Mouse (Mus musculus) lung, adult 2 months (tissue): Measurements from ENCODE around the gene Ppa2. TPM values are rescaled to one million over a fixed set of nuclear protein-coding genes. Genes with fewer than 3 reads are reported as not detected.

Experiments used
- DNase-seq: peaks from one replicate; pipeline ENCODE4 v3.0.0; 2022
- H3K4me1 ChIP-seq: fragments of 200-500 bp; 2 replicates; pipeline ENCODE4 v1.6.1; 2011; ENCODE audit warnings: low read length; ENCODE audit not compliant: control insufficient read depth, insufficient read depth
- H3K4me3 ChIP-seq: fragments of 200-500 bp; replicated peaks from 2 replicates; pipeline ENCODE3; 2011; ENCODE audit warnings: low read depth, mild to moderate bottlenecking, control low read depth, low read length; ENCODE audit errors: extremely low read depth
- CTCF ChIP-seq: fragments of 200-500 bp; IDR thresholded peaks from 2 replicates; pipeline ENCODE4 v1.5.1; 2011; ENCODE audit warnings: mild to moderate bottlenecking, low read length, control low read depth; ENCODE audit not compliant: insufficient read depth
- POLR2A ChIP-seq: fragments of 200-500 bp; IDR thresholded peaks from 2 replicates; pipeline ENCODE4 v1.6.1; 2011; ENCODE audit warnings: low read depth, mild to moderate bottlenecking, control low read depth, low read length, borderline replicate concordance; ENCODE audit errors: extremely low read depth
- WGBS: fragments of 180-500 bp; shearing (Covaris S2); methylation state at CpG from one replicate; pipeline ENCODE4 v1.1.7; 2018; 5-methylcytosine and 5-hydroxymethylcytosine counted together
- polyA plus RNA-seq: library from polyadenylated mRNA; depleted of rRNA; stranded (reverse); fragments of >200 nt; gene quantifications from 2 replicates; pipeline ENCODE4 v1.2.3, GENCODE M21; 2012

Gene Ppa2
- polyA plus RNA-seq, 1 experiment, result 34.6 TPM

DNA sequence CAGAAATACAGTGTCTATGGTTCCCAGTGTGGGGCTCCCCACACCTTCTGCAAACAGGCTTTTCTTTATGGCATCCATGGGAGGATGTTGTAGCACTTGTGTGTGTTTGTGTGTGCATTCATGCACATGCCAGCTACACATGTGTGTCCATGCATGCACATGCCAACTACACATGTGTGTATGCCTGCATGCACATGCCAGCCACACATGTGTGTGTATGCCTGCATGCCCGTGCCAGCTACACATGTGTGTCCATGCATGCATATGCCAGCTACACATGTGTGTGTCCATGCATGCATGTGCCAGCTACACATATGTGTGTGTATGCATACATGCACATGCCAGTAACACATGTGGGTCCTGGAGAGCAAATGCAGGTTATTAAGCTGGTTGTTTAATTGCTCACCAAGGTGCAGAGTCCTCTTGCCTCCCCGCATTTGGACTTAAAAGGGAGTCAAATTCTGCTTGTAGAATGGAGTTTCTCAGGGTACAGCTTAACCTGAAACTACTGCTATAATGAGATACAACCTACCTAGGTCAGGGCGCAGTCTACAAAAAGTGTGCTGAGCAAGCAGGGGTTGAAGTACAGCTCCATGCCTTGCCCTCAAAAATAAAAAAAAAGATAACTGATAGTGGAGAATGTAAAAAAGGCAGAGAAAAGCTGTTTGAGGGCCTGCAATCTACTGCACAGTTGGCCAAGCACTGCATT, 3.7 kb downstream of the Ppa2 start:
- Histone ChIP-seq H3K4me3 (no peak overlapping the region), H3K4me1 (no peaks in the 10 kb centered on the region)
- DNase-seq, result no peak
- TF ChIP-seq POLR2A, result no peak
- TF ChIP-seq CTCF, result no peak
- WGBS, result 95% methylated on average over 3 of the region's 3 CpGs

DNA sequence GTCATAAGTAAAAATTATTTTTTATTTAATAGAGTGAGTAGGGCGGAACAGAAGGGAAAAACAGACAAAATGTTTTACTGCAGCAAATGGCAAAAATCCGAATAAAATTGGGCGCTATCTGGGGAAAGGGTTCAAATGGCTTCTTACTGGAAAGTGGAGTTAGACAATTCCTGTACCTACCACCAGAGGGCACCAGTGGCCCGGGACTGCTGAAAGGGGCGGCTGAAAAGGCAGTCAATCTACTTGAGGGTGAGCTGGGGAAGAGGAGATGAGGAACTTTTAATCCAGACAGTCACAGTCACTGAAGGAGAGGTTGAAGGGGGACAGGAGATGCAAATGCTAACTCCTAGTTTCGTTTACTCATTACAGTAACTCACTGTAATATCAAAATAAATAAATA, 4.6 kb downstream of the Ppa2 start:
- Histone ChIP-seq H3K4me1 (no peaks in the 10 kb centered on the region), H3K4me3 (no peak overlapping the region)
- DNase-seq, result peak; percentile 70
- TF ChIP-seq POLR2A (no peak), CTCF (peak; percentile 80)
- 27% methylated on average over 6 of the region's 6 CpGs for WGBS

- TF ChIP-seq CTCF (no peak), POLR2A (no peak)
- H3K4me1 ChIP-seq, result no peaks in the 10 kb centered on the region
- DNase-seq, result no peak
Measured at GRCm38 (mm10) chr3:133315011-133315410, 5.1 kb downstream of the Ppa2 start.

DNA sequence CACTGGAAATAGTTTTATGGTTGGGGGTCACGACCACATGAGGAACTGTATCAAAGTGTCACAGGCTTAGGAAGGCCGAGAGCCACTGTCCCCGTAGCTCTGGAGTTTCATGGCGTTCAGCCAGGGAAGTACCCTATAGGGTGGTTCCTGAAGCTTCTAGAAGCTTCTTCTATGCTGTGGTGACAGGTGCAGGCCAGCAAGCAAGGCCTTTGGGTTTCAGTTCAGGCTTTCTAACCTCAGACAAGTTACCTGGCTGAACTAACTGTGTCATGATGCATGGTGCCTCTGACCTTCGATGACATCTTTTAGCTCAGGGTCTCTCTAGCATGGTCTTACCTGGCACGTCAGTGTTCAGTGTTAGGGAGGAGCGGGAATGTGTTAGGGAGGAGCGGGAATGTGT, 5.7 kb downstream of the Ppa2 start:
- TF ChIP-seq CTCF (no peak), POLR2A (no peak)
- DNase-seq, result no peak
- Histone ChIP-seq H3K4me3 (no peak overlapping the region), H3K4me1 (no peaks in the 10 kb centered on the region)
- WGBS, result 86% methylated on average over 8 of the region's 8 CpGs

More at GRCm38 (mm10) chr3:133315011-133315410, 5.1 kb downstream of the Ppa2 start:
- no peak overlapping the region for H3K4me3 ChIP-seq
- 93% methylated on average over 14 of the region's 14 CpGs for WGBS

DNA sequence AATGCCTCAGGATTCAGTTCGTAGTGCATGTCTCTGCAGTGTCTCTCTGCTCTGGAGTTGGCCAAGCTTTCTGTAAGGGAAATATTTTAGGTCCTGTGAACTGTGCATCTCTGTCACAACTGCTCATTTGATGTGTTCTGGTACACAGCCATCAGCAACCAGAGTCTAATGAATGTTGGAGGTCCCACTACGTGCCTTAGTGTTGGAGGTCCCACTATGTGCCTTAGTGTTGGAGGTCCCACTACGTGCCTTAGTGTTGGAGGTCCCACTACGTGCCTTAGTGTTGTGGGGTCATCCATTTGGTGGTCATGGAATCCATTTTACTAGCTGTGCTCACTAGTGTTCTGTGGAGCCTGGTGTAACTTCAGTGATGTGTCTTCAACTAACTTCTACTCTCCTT, 7.9 kb downstream of the Ppa2 start:
- 90% methylated on average over 4 of the region's 4 CpGs for WGBS
- TF ChIP-seq CTCF (no peak), POLR2A (no peak)
- Histone ChIP-seq H3K4me3 (no peak overlapping the region), H3K4me1 (no peaks in the 10 kb centered on the region)
- no peak for DNase-seq

DNA sequence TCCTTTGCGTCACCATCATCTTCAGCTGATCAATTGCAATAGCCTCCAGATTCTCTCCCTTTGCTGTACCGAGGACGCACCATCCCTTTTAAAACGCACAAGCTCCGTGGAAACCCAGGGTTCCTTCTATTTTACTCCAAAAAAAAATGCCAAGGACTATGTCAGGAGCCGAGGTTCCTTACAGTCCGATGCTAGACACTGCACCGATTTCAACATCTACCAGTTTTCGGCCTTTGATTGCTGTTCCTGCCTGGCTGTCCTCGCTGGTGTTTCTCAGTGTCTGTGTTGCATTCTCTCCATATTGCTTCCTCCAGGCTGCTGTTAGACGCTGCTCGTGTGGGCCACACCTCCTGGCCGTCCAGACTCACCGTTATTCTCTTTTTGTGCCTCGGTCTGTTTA, 8.7 kb downstream of the Ppa2 start:
- 71% methylated on average over 15 of the region's 15 CpGs for WGBS
- Histone ChIP-seq H3K4me1 (no peaks in the 10 kb centered on the region), H3K4me3 (no peak overlapping the region)
- TF ChIP-seq POLR2A (no peak), CTCF (no peak)
- no peak for DNase-seq

DNA sequence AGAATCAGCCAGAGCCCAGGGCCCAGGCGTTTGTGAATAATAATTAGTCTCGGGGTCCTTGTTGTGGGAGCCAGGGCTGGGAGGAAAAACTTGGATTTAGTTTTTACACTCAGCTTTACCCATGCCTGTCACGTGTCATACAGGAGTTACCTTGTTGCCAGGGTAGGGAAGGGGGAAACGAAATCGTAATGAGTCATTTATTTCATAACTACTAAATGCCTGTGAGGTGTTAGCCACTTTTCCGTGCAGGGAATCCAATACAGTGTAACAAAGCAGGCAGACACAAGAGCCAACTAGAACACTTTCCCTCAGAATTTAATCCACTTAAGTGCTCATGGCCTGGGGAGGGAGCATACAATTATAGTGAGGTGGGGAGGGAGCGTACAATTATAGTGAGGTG, 9.9 kb downstream of the Ppa2 start:
- no peak overlapping the region for H3K4me3 ChIP-seq
- TF ChIP-seq POLR2A, result no peak
- no peak for TF ChIP-seq CTCF
- H3K4me1 ChIP-seq, result no peaks in the 10 kb centered on the region
- no peak for DNase-seq
- WGBS, result 82% methylated on average over 7 of the region's 7 CpGs

- 85% methylated on average over 6 of the region's 6 CpGs for WGBS
- Histone ChIP-seq H3K4me1 (no peaks in the 10 kb centered on the region), H3K4me3 (no peak overlapping the region)
- no peak for DNase-seq
- no peak for TF ChIP-seq CTCF
- TF ChIP-seq POLR2A, result no peak
Measured at GRCm38 (mm10) chr3:133320313-133320712, 10.4 kb downstream of the Ppa2 start.

DNA sequence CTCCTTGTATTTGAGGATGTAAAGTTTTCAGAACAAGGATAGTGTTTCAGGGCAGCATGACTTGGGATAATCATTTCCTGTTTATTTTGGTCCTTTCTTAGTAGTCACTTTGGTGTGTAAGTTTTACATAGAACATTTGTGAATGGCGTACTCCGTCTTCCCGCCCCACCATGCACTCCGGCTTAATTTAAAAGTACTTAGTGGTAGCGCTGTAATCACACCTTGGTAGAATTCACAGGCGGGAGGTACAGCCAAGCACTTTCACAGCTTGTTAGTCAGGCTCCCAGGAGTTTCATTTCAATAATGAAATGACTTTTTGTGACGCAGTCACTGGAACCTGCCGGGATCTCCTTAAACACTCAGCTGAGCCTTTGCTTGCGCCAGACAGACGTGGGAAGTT, 12.0 kb downstream of the Ppa2 start:
- WGBS, result 97% methylated on average over 10 of the region's 10 CpGs
- TF ChIP-seq POLR2A, result no peak
- TF ChIP-seq CTCF, result no peak
- Histone ChIP-seq H3K4me1 (no peaks in the 10 kb centered on the region), H3K4me3 (no peak overlapping the region)
- DNase-seq, result no peak

DNA sequence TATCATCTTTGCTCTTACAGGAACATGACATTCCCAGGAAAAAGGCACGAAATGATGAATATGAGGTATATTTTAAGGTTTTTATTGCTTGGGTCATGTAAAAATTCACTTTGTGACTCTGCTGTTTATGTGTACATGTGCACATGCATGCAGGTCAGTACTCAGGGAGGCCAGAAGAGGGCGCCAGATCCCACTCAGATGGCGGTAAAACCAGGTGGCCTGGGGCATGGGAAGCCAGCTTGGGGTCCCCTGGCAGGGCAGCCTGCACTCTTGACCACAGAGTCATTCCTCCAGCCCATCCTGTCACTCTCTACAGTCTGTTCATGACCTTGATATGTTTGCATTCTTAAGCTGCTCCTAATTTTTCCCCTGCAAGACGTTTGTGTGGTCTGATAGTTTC, 12.6 kb downstream of the Ppa2 start:
- WGBS, result 72% methylated on average over 4 of the region's 4 CpGs
- peak; percentile 25; the same call in 1 of the 2 replicates for TF ChIP-seq CTCF
- no peak for TF ChIP-seq POLR2A

More for the DNA sequence above, 12.6 kb downstream of the Ppa2 start:
- Histone ChIP-seq H3K4me1 (no peaks in the 10 kb centered on the region), H3K4me3 (no peak overlapping the region)
- no peak for DNase-seq
